Mouse (Mus musculus) lung, postnatal 25 days (tissue): ENCODE results near the gene Dnajc11.

Experiments used
- DNase-seq: peaks from one replicate; pipeline ENCODE4 v3.0.0; 2022; ENCODE audit warnings: low spot score

Gene Dnajc11

DNA sequence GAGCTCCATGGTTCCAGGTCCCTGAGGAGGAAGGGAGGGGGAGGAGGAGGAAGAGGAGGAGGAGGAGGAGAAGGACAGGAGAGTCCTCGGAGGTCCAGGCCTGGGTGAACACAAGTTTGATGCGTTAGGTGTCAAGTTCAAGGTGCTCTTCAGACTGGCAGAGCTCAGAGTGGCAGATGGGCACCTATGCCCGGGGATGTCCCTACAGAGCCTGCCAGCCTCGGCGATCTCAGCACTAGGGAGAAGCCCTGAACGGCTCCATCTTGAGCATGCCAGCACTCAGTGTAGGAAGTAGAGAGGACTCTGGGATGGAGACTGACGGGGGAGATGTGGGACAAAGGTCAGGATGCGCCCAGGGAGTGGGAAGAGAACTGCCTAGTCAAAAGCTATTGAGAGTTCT is 53.2 kb downstream of the Dnajc11 start:
- DNase-seq, result no peak

DNA sequence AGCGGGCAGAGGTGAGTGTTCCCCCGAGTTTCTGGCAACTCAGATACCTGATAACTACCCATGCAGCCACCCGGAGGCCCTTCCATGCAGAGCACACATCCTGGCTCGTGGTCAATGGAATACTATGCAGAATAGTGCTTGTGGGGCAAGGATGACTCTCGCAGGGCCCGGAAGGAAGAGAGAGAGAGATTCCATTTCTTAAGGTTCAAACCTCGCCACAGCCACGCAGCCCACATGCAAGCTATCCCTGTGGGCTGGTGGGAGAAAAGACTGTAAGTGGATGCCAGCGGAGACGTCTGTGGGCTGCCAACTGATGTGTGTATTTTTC is 54.5 kb downstream of the Dnajc11 start:
- no peak for DNase-seq

DNA sequence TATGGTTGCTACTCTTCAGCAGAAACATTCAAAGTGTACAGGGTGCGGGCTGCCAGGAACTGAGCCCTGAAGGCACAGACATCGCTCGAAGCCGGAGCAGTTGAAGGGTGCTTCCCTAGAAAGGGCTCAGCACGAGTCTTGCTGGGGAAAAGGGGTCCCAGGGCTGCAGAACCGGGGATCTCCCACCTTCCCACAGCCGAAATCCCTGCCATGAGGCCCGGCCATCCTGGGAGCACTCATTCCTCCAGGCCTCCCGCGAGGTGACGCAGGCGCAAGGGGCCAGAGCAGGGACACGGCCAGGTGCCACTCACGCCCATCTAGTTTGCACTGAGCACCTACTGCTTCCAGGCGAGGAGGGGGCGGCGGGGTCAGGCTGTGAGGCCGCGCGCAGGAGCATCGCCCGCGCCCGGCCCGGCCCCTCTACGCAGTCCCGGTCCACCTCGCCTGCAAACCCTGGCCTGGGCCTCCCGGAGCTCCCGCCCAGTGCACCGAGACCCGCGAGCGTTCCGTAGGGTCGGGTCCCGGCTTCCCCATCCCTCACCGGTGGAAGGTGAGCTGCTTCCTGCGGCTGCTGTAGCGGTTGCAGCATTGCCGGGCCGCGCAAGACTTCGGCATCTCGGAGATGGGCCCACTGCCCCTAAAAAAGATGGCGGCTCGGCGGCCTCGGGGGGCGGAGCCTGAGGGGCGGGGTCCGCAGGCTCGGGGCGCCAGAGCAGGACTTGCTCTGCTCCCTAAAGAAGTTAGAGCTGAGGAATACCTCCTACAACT is 55.0 kb downstream of the Dnajc11 start, which contains the start of gene Thap3:
TSS of gene Thap3 (minus strand) at position 656 of the 768 bp plus-strand sequence.
- DNase-seq, result peak; percentile 86

DNA sequence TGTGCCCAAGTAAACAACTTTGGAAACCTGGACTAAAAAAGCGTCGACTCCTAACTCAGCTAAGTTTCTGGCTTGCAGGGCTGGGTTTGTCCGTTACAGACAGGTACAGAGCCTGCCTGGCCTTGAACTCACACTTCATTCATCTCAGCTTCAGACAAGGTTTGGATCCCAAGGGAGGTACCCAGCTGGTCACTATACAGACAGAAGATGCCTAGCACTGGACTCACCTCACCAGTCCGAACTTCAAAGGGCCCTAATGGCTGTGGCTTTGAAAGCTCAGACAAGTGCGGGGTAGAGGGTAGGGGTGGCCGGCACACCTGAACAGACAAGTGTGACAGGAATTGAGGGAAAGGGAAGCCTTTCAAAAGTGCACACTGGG is 55.6 kb downstream of the Dnajc11 start:
- DNase-seq, result no peak

DNA sequence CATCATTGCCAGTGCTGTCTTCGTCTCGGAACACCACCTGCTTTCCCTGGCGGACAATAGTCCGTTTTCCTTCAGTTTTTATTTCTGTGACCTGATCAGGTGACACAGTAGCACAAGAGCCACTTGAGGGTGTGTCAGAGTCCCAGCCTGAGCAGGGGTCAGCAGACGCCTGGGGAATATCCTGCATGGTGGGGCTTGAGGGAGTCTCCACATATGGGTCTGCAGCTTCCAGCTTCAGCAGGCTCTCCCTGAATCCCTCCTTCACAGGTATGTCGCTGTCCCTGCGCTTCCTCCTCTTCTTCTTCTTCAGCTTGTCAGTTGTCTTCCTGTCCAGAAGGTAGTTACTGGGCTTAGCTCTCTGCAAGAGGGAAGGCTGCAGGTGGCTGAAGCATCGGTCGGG is 58.6 kb downstream of the Dnajc11 start:
- DNase-seq, result no peak

DNA sequence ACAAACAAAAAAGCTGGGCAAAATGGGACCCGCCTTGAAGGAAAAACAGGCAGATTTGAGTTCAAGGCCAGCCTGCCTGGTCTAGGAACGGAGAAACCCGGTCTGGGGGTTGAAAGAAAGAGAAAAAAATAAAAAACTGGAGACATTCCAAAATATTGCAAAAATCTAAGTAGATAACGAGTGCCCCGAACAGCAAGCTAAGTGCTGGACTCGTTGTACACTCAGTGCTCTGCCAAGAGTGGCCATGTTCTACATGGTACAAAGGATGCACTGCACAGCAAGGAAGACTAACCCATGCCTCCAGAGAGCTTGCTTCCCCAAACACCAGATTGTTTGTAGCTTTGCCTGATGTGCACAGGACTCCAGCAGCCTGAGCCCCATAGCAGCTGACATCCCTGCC is 59.5 kb downstream of the Dnajc11 start:
- no peak for DNase-seq

DNA sequence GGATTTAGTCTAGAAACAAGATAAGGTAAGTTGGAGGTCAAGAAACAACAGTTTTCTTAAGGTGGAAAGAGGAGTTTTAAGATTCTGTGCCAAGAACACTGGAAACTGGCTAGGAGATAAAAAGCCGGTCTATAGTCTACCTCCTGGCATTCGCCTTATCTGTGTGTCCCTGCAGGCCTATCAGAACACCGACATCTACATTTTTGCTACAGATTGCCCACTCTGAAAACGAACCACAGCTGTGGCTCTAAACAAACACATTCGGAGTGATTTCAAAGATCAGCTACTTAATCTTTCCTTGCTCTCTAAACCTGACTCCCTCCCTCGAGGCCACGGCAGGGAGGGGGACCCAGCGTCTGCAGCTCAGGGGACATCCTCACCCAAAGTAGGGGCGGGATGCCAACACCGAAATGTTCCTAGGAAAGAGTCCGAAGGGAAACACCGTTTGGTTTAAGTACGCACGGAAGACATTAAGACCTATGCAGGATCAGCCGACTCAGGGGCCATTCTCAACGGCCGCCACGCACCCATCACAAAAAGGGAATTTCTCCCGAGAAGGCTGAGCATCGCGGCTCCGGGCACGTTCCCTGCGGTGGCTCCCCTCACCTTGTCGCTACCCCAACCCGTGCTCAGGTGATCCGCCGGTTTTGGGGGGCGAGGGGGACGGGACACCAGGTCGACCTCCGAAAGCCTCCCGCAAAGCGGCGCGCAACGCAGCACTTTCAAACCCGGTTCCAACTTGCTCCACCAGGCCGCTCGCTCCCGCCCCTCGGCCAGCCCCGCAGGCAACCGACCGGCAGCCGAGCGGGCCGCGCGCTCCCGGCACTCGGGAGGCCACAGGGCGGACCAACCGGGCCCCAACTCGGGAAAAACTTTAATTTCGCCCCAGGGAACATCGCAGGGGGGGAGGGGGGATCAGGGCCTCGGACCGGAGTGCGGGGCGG is 61.0 kb downstream of the Dnajc11 start:
- no peak for DNase-seq

DNA sequence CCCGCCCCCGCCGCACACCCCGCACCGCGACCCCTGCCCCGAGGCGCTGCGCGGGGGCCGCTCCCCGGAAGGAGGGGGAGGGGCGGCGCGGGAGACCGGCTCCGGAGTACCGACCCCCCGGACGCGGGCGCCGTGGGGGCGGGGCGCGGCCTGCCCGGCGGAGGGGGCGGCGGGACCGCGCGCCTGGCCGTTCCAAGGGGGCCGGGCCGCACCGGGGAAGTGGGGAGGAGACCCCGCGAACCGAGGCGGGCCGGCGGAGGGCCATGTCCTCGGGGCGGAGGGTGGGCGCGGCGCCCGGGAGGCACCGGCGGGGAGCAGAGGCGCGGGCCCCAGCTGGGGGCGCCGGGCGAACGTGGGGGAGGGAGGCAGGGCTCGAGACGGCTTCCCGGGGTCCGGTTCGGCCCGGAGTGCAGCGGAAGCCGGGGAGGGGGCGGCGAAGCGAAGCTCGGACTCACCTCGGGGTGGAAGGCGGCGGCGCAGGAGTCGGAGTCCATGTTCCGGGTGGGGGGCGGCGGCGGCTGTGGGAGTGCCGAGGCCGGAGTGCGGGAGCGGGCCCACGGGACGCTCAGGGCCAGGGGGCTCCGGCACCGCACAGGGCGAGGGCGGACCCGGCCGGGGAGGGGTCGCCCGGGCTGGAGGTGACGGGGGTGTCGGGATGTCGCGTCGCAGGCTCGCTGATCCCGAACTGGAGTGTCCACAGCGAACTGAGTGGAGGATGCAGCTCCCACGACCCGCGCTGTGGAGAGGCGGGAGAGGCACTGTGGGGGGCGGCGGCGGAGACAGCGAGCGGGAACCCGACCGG is 62.1 kb downstream of the Dnajc11 start:
- no peak for DNase-seq

DNA sequence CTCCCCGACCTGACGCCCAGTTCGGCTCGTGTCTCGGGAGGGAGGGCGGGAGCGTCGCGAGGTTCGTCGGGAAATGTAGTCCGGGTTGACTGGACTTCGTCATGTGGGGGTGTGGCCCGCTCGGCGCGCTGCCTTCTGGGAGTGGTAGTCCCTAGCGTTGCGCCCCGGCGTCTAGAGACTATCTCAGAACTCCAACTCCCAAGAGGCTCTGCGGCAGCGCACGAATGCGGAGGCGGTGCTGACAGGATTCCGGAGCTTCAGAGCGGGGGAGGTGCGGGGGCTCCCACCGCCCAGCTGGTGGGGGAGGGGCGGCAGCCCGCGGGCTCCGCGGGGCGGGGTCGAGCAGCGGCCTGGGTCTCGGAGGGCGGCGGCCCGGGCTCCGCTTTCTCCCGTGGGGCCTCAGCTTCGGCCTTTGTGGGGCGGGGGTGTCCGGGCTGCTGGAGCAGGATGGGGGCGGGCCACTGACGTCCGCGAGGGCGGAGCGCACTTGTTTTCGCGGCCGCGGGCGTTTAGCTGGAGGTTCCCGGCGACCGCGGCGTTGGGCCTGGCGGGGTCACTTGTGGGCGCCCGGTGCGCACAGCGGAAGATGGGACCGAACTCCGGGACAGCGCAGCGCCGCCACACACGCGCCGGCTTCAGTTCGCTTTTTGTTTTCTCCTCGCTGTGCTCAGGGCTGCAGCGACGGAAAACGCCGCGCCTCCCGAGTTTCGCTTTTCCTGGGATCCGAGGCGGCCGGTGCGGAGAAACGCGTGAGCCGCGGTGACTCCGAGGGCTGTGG is 62.9 kb downstream of the Dnajc11 start, which contains the start of gene Phf13:
TSS of gene Phf13 (minus strand) at position 86 of the 778 bp plus-strand sequence.
- peak; percentile 99 for DNase-seq

DNA sequence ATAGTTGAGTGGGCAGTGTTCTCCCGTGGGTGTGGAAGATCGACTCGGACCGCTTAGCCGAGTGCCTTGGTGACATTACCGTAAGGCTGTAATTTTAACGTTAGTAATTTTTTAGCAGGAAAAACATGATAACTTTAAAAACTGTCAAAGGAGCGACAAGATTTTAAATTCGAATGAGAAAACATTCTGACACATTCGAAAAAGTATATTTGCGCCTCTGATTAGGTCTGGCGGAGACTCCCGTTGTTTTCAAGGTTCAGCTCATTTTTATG is 63.4 kb downstream of the Dnajc11 start:
- no peak for DNase-seq

DNA sequence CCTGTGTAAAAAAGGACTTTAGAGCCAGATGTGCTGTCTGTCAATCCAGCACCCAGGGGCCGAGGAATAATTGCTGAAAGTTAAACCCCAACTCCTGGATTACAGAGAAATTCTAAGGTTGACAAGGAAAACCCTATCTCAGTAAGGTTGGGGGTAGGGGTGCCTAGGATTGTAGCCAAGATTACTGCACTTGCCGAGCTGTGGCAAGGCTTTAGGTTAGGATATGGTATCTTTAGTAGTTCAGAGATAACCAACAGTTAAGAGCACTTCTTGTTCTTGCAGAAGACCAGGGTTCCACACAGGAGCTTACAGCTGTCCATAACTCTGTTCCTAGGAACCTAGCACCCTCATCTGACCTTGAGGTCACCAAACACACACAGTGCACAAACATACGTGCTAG is 64.2 kb downstream of the Dnajc11 start:
- DNase-seq, result no peak

DNA sequence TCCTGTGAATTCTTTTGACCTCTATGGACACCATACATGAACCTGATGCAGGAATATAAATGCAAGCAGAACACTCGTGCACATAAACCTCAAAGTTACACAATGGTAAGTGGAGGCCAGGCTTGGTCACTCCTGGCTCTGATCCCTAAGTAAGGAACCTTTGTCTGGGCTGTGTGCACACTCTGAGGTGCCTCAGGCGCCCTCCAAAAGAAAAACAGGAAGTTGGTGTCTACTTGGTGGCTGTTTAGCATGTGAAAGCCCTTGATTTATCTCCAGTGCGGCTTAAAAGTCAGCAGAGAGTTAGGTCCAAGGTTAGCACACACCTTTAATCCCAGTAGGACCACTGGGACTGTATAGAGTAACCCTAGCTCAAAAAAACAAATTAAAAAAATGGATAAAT is 66.0 kb downstream of the Dnajc11 start:
- DNase-seq, result peak; percentile 32

DNA sequence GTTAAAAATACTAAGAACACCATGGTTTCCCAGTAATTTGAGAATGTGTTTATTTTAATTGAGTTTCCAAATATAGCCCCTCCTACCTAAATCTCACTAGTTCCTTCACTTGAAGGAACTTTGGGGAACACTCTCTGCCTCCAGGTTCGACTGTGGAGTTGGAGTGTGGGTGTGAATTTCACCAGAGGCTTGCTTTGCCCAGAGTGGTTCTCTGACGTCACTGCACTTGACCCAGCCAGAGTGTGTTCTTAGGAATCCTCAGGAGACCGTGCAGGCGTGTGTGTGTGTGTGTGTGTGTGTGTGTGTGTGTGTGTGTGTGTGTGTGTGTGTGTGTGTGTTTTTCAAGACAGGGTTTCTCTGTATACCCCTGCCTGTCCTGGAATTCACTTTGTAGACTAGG is 67.4 kb downstream of the Dnajc11 start:
- peak; percentile 84 for DNase-seq

DNA sequence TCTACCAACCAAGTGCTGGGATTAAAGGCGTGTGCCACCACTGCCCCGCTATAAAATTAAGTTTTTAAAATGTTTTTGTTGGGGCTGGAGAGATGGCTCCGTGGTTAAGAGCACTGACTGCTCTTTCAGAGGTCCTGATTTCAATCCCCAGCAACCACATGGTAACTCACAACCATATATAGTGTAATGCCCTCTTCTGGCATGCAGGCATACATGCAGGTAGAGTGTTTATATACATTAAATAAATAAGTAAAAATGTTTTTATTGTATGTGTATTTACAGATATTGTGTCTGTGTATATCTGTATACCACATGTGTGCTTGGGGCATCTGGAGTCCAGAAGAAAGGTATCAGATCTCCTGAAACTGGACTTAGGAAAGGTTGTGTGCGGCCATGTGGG is 67.8 kb downstream of the Dnajc11 start:
- DNase-seq, result no peak

DNA sequence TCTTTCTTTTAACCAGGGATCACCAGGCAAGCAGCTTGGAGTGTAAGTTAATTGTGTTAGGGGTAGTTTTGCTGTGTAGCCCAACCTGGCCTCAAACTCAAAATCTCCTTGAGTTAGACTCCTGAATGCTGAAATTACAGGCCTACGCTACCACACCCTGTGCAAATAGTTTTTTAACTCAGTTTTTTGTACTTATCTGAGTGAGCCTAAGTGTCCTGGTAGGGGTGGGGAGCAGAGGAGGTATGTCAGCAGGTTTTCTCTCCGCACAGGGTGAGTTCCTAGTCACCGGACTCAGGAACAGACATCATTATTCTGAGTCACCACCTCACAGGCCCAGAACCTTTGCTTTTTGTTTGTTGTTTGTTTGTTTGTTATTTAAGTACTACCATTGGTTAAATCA is 68.6 kb downstream of the Dnajc11 start:
- no peak for DNase-seq

DNA sequence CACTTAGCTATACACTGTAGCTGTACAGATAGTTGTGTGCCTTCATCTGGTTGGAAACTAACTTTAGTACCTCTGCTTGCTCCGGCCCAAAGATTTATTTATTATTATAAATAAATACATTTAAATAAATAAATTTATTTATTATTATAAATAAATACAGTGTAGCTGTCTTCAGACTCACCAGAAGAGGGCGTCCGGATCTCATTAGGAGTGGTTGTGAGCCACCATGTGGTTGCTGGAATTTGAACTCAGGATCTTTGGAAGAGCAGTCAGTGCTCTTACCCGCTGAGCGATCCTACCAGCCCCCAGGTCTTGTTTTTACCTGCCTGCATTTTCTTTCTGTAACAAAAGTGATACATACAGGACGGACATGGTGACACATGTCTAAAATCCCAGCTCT is 72.6 kb downstream of the Dnajc11 start:
- DNase-seq, result no peak

DNA sequence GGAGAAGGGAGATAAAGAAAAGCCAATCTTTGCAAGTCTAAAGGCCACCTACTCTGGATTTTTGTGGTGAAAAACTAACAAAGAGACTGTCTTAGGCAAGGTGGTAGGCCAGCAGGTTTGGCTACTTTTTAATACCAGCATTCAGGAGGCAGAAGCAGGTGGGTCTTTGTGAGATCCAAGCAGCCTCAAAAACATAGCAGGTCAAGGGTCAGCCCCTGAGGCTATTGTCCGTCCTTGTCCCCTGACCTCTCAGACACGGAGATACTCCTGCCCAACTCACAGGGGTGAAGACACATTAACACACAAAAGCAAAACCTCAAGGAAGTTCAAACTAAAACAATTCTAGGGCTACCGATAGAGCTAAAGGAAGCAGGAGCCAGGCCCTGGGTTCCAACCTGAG is 73.3 kb downstream of the Dnajc11 start:
- no peak for DNase-seq

DNA sequence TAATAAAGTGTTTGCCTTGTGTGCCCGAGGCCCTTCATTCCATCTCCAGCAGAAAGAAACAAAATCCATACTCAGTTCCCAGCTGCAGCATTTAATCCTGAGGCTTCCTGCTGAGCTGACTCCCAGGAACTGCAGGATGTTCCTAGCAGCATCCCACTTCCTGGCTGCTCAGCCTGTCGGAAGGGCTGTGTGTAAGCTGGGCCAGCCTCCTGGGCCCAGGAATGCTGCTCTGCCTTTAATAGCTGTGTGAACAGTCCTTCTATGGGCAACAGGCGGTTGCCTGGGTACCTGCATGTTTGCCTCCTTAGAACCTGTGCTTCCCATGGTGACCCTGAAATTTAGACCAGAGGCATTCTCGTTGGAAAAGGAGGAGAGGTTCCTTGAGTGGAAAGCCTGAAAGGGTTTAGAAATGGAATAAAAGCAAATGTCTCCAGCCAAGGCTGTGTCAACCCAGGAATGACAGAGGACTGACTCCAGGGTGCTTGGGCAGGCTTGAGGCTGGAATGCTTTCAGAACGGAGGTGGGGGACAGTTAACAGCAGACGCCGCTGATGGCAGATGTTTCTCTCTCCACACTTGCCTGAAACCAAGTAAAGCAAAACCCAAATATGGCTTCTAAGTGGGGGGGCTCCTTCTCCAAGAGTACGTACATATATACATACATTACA is 74.1 kb downstream of the Dnajc11 start:
- peak; percentile 59 for DNase-seq

DNA sequence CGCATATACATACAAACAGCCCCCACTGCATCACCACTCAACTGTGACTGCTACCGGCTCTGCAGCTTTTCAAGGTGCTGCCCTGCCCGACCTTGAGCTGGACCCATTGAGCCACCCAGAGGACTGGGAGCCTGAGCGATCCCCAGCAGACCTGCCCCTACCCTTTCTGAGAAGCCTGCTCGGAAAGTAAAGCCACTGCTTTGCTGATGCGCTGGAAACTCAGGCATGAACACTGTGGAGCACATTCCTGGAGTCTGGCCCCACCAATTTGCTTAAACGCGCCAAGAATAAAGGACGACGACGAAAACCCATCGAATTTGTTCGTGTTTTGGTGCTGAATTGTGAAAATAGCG is 74.6 kb downstream of the Dnajc11 start:
- DNase-seq, result no peak

DNA sequence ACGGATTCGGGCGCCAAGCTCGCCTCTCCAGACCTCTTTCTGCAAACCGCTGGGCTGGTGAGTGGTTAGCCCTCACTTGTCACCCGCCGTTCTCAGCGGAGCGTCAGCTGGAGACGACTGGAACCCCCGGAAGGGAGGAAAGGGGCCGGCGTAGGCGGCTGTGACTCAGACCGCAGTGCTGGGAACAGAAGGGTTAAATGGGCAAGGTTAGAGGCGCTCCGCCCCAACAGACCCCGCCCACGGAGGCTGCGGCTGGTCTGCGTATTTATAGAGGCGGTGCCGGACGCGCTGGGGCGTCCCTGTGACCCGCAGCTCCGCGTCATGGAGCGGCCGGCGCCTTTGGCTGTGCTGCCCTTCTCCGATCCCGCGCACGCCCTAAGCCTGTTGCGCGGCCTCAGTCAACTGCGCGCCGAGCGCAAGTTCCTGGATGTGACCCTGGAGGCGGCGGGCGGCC is 75.2 kb downstream of the Dnajc11 start, which contains the start of gene Klhl21:
TSS of gene Klhl21 (plus strand) at position 182 of the 454 bp plus-strand sequence.
- DNase-seq, result peak; percentile 96
